Mouse (Mus musculus): ENCODE data around the gene Fam243. TPM values are rescaled to one million over a fixed set of nuclear protein-coding genes. Genes with fewer than 3 reads are reported as not detected.

Fam243 gene
- total and polyA plus RNA-seq, 3 experiments, result not detected

DNA sequence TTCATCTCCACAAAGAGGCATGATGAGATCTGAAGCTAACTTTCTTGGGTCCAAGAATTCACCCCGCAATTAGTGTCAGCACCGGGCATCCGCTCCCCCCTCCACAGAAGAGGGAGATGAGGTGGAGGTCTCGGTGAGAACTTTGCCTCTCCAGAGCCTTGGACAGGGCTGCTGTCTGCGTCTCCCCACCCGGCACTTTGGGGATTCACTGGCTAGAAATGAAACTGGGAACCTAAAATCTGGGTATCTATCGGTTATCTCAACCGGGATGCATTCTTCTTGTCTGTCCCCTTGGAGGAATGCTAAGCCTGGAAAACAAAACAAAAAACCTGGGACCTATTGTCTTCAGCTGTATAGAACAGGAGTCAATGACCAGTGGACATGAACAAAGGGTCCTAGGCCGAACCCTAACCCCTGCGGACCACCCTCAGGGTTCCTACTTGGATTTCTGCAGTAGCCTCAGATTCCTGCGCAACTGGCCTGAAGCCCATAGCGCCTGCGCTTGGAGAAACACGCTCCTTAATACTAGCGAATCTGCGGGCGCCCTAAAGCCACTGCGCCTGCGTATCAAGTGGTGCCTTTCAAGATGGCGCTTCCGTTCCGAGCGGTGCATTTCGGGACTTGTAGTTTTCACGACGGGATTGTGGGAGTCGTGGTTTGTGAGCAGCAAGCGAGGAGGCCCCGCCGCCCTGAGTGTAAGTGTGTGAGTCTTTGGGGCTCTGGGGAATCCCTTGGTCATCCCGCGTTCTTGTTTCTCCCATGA is 20.4 kb downstream of the Fam243 start, which contains the start of gene Smim11:
Gene Smim11 (plus strand): TSS at position 638 of the 763 bp plus-strand sequence.
- Histone ChIP-seq H3K27ac (ENCODE audit: control insufficient read depth, low read depth, low read length) (peak within 1 kb of the TSS; percentile 15; the same call in 1 of the 2 replicates), H3K36me3 (ENCODE audit: control insufficient read depth in 1 of 2, insufficient read depth in 2 of 2, low read length in 2 of 2) (peaks cover 0 to 9% of the 10 kb centered on the region in 2 experiments; a peak in 2 of 4 replicates), H3K9me3 (replicated peaks; ENCODE audit: insufficient read depth, low read length) (no peaks in the 10 kb centered on the region), H3K4me3 (ENCODE audit: control insufficient read depth in 1 of 2, insufficient read depth in 1 of 2, low read depth in 2 of 2, low read length in 2 of 2) (peak within 1 kb of the TSS; percentile 73 to 85), H3K9ac (ENCODE audit: control insufficient read depth, low read depth, low read length, poor library complexity, severe bottlenecking) (peak within 1 kb of the TSS; percentile 67), H3K79me2 (ENCODE audit: control insufficient read depth, insufficient read depth, low read length, poor library complexity) (peaks cover 3% of the 10 kb centered on the region; the same call in 1 of the 2 replicates), H3K27me3 (ENCODE audit: control insufficient read depth in 1 of 2, insufficient read depth in 2 of 2, low read length in 2 of 2) (peaks cover 4% of the 10 kb centered on the region in 2 experiments; a peak in 3 of 4 replicates), H3K4me1 (ENCODE audit: control insufficient read depth in 1 of 2, insufficient read depth in 2 of 2, low read length in 2 of 2) (peaks cover 0 to 14% of the 10 kb centered on the region in 2 experiments; a peak in 1 of 4 replicates)
- peak; percentile 98 for DNase-seq (ENCODE audit: low read depth, low spot score)
- peak; percentile 89 for TF ChIP-seq ELF1 (IDR thresholded peaks at IDR 0.05; ENCODE audit: low read depth, low read length)
- TF ChIP-seq HCFC1 (IDR thresholded peaks at IDR 0.05; ENCODE audit: low read depth, low read length), result peak; percentile 99
- TF ChIP-seq MAX (IDR thresholded peaks at IDR 0.05; ENCODE audit: low read length), result peak; percentile 31; the same call in 1 of the 2 replicates
- peak; percentile 80 for TF ChIP-seq ZC3H11A (IDR thresholded peaks at IDR 0.05; ENCODE audit: low read depth, low read length)
- peak; percentile 99 for TF ChIP-seq NRF1 (IDR thresholded peaks at IDR 0.05; ENCODE audit: insufficient read depth, low read depth, low read length, poor library complexity, severe bottlenecking)
- peak; percentile 72 for TF ChIP-seq MYC (IDR thresholded peaks at IDR 0.05; ENCODE audit: low read depth, low read length)
- no peak for TF ChIP-seq ETS1 (IDR thresholded peaks at IDR 0.05; ENCODE audit: low read depth, low read length)
- peak; percentile 72 for TF ChIP-seq MXI1 (IDR thresholded peaks at IDR 0.05; ENCODE audit: low read depth, low read length)
- no peak for TF ChIP-seq MAZ (IDR thresholded peaks at IDR 0.05; ENCODE audit: low read depth, low read length)
- peak in 1 of 2 experiments; percentile 85; a peak in 2 of 4 replicates for TF ChIP-seq POLR2A (IDR thresholded peaks at IDR 0.05; ENCODE audit: control insufficient read depth in 1 of 2, insufficient read depth in 1 of 2, low read depth in 1 of 2, low read length in 2 of 2, poor library complexity in 1 of 2)
- no peak for TF ChIP-seq USF2 (IDR thresholded peaks at IDR 0.05; ENCODE audit: borderline replicate concordance in 1 of 2, insufficient read depth in 1 of 2, low read depth in 1 of 2, low read length in 2 of 2)
- TF ChIP-seq SIN3A (IDR thresholded peaks at IDR 0.05; ENCODE audit: low read length), result peak; percentile 79
- TF ChIP-seq TBP (IDR thresholded peaks at IDR 0.05; ENCODE audit: low read depth, low read length), result peak; percentile 79
- TF ChIP-seq KAT2A (conservative IDR thresholded peaks at IDR 0.05; ENCODE audit: low read depth, low read length), result peak; percentile 97
- peak; percentile 99 for TF ChIP-seq GATA1 (IDR thresholded peaks at IDR 0.05; ENCODE audit: low read depth, low read length)
- TF ChIP-seq POLR2AphosphoS5 (IDR thresholded peaks at IDR 0.05; ENCODE audit: borderline replicate concordance, low read depth, low read length), result no peak
- peak; percentile 89 for TF ChIP-seq NELFE (IDR thresholded peaks at IDR 0.05; ENCODE audit: low read depth, low read length)
- peak; percentile 72 for TF ChIP-seq TCF12 (IDR thresholded peaks at IDR 0.05; ENCODE audit: low read depth, low read length)
- peak; percentile 64 for TF ChIP-seq ZMIZ1 (IDR thresholded peaks at IDR 0.05; ENCODE audit: low read depth, low read length)
- TF ChIP-seq POLR2AphosphoS2 (IDR thresholded peaks at IDR 0.05; ENCODE audit: low read length), result peak; percentile 71

Measured in MEL (cell line).